Mouse (Mus musculus) cerebellum, adult 2 months (tissue): ENCODE measurements around the gene Ttll13.

Experiments
- CTCF ChIP-seq: fragments of 200-500 bp; IDR thresholded peaks from 2 replicates; pipeline ENCODE4 v1.5.1; 2011; ENCODE audit warnings: low read depth, mild to moderate bottlenecking, control low read depth, low read length, moderate library complexity, borderline replicate concordance; ENCODE audit not compliant: insufficient read depth
- POLR2A ChIP-seq: fragments of 200-500 bp; IDR thresholded peaks from 2 replicates; pipeline ENCODE4 v1.6.1; 2011; ENCODE audit warnings: low read length, control low read depth, borderline replicate concordance; ENCODE audit not compliant: insufficient read depth

DNA sequence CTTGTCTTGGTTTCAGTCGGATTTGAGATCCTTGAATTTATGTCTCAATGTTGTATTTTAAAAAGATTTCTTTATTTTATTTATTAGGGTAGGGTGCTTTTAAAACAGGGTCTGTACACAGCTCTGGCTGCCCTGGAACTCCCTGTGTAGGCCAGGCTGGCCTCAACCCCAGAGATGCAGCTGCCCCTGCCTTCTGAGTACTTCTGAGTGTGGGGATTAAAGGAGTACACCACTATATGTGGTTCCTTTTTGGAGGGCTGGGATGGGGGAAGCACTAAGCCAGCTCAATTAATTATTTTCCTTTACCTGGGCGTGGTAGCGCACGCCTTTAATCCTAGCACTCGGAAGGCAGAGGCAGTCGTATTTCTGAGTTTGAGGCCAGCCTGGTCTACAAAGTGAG is 50.3 kb downstream of the Ttll13 start:
- no peak for TF ChIP-seq CTCF
- TF ChIP-seq POLR2A = no peak
